In the genomic region with DNA sequence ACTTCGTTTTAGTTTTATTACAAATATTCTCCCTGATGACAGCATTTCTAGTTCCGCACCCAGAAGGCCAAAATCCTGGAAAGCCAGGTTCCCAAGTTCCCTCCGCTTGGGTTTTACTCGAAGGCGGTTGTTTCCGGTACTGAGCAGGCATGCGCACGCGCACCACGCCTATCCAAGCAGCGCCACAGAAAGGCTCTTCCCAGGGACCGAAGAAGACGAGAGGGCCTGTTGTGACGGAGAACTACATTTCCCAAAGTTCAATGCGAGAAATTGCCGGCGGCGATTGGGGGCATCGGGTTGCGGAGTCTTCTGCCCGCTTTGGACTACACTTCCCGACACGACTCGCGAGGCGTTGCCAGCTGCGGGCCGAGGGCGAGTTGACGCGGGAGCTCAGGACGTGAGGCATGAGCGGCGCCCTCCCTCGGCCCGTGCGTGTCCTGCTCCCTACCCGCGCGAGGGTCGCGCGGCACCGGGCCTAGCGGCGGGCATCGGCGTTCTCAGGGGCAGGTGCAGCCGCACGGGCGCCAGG, we compare ENCODE assay signal across 8 mouse cellular contexts. TPM values are rescaled to one million over a fixed set of nuclear protein-coding genes. Genes with fewer than 3 reads are reported as not detected.
DNase-seq lines count a peak whose midpoint lies in the region; ATAC-seq lines count a peak whose summit lies in the region.

A gene (plus strand): TSS at position 346 of the 529 bp plus-strand sequence.

- no peaks in the 10 kb centered on the region for H3K9me3 ChIP-seq in hindbrain, embryonic 11.5 days (ENCODE audit: control insufficient read depth, low read length)

- H3K4me1 ChIP-seq in hindbrain, embryonic 11.5 days (replicated peaks; ENCODE audit: control insufficient read depth, insufficient read depth, low read length): no peaks in the 10 kb centered on the region

- H3K27ac ChIP-seq in hindbrain, embryonic 11.5 days (ENCODE audit: low read depth, low read length): peak within 1 kb of the TSS; percentile 60

- H3K27me3 ChIP-seq in hindbrain, embryonic 11.5 days (ENCODE audit: control insufficient read depth, insufficient read depth, low read length): no peaks in the 10 kb centered on the region

- WGBS in hindbrain, embryonic 11.5 days: 0% methylated on average over 34 of the region's 51 CpGs

- H3K4me3 ChIP-seq in hindbrain, embryonic 11.5 days (ENCODE audit: low read depth, low read length): peak within 1 kb of the TSS; percentile 79

- H3K9ac ChIP-seq in hindbrain, embryonic 11.5 days (ENCODE audit: low read depth, low read length): peak within 1 kb of the TSS; percentile 78

- no peaks in the 10 kb centered on the region for H3K36me3 ChIP-seq in hindbrain, embryonic 11.5 days (ENCODE audit: control insufficient read depth, insufficient read depth, low read length)

- DNase-seq in Muller cell, postnatal 12 days (ENCODE audit: inconsistent ontology term): peak; percentile 98
- DNase-seq in cerebellum, adult 9-11 months: peak; percentile 99
- peak; percentile 99 for DNase-seq in frontal cortex, adult 2 months (ENCODE audit: extremely low spot score in 1 of 2, low spot score in 1 of 2)
- peak; percentile 99 for DNase-seq in hindbrain, embryonic 11.5 days (ENCODE audit: low spot score)
- DNase-seq in layer of hippocampus, postnatal 10 days (ENCODE audit: low spot score in 2 of 2): peak; percentile 96 to 97
- peak; percentile 99 for DNase-seq in lung, postnatal 10 days
- peak; percentile 94 for DNase-seq in ovary, postnatal 36 days (ENCODE audit: low spot score)
- DNase-seq in thymus, postnatal 25 days: peak; percentile 94

- peak; percentile 98 for ATAC-seq in hindbrain, embryonic 11.5 days (ENCODE audit: low FRiP score)

- peak within 1 kb of the TSS; percentile 83 for H3K4me2 ChIP-seq in hindbrain, embryonic 11.5 days (replicated peaks; ENCODE audit: low read depth, low read length)

RNA-seq across cellular contexts. Expression of the gene that starts here (rescaled TPM):
- 58.3 and 66.5 TPM in 2 replicates for polyA plus RNA-seq in frontal cortex, adult 2 months (2012; rRNA removed)
- polyA plus RNA-seq in hindbrain, embryonic 11.5 days (2014; fragmentation: Nextera tagmentation; extraction: Ambion mirVana): 14.4 and 18.0 TPM in 2 replicates
- total RNA-seq in layer of hippocampus, postnatal 10 days (2021): 10 to 100 TPM; 57.9 to 58.4 TPM

Comparison
In these comparisons a context has a peak if more than half of its experiments do, and no peak if none do; other contexts are left out.
1. Peak in every context shown above with its lines: DNase-seq, ATAC-seq, H3K4me3 ChIP-seq and H3K27ac ChIP-seq.